Mouse (Mus musculus) G1E (cell line): ENCODE measurements at regions not wholly inside any gene's neighbourhood (a gene's known extent, or its start where the extent isn't known, plus 50 kb on each side); places are given as distances from the start of the nearest gene placed in this dataset.

Experiments
- CTCF ChIP-seq: IDR thresholded peaks from 2 replicates; pipeline ENCODE4 v1.5.1; 2012; ENCODE audit warnings: low read depth, low read length, inconsistent platforms, mixed read lengths
- GATA1 ChIP-seq: IDR thresholded peaks from 2 replicates; pipeline ENCODE4 v1.6.1; 2012; ENCODE audit warnings: borderline replicate concordance, low read length, inconsistent platforms, mixed read lengths
- GATA2 ChIP-seq: IDR thresholded peaks from 2 replicates; pipeline ENCODE4 v1.6.1; 2012; ENCODE audit warnings: low read depth, low read length, inconsistent platforms, borderline replicate concordance
- POLR2AphosphoS5 ChIP-seq: IDR thresholded peaks from 2 replicates; pipeline ENCODE4 v1.6.1; 2012; ENCODE audit warnings: low read depth, low read length, inconsistent platforms; ENCODE audit not compliant: insufficient replicate concordance

DNA sequence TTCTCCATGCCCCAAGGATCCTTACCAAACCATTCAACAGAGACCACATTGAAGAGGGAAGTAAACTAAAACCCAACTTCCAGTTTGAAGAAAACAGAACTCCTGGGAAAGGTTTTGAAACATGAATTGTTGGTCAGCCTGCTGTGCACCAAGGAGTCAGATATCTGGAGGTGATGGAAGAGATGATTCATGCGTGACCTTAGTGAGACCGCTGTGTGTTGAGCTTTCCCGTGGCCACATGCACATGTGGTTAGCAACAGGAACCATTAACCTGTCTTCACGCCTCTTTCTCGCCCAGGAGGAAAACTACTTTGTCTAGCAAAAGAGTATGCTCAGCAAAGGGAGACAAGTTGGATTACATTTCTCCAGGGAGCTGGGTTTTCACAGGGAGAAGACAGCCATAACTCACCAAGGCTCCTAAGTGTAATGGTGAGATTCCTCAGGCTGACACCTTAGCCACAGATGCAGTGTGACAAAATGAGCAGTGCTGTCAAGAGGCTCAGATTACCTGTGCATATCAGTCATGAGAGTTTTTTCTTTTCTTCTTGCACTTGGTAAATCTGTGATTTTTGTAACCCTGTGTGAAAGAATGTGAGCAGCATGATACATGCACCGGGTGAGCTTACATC, 181.9 kb upstream of the Npvf start:
- TF ChIP-seq GATA1 (no peak), CTCF (no peak), POLR2AphosphoS5 (no peak), GATA2 (no peak)
